Mouse (Mus musculus) thymus, adult 18-20 months (tissue): ENCODE results near the gene Dnah9.

Experiments
- DNase-seq, 2 experiments: peaks; one replicate each; pipeline ENCODE4 v3.0.0; 2022; ENCODE audit warnings: mixed read lengths in 2 of 2

Dnah9 gene

DNA sequence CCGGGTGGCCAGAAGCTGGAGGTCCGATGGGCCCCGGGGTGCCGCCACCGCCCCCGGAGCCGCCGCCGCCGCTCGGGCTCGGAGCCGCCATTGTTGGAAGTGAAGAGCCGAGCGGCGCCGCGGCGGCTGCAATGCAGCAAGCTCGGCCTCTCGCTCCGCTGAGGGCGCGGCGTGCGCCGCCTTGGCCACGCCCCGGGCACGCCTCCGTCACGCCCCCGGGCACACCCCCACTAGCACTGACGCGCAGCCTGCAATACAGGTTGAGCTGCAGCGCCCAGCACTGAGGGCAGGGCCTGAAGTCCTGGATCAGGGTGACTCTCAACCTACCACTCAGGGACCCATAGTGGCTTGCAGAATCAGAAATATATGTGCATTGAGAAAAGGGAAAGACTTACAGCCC, 380.2 kb downstream of the Dnah9 start, which contains the start of gene Map2k4:
TSS of gene Map2k4 (minus strand) at position 144 of the 400 bp plus-strand sequence.
- DNase-seq: peak; percentile 83 to 85

DNA sequence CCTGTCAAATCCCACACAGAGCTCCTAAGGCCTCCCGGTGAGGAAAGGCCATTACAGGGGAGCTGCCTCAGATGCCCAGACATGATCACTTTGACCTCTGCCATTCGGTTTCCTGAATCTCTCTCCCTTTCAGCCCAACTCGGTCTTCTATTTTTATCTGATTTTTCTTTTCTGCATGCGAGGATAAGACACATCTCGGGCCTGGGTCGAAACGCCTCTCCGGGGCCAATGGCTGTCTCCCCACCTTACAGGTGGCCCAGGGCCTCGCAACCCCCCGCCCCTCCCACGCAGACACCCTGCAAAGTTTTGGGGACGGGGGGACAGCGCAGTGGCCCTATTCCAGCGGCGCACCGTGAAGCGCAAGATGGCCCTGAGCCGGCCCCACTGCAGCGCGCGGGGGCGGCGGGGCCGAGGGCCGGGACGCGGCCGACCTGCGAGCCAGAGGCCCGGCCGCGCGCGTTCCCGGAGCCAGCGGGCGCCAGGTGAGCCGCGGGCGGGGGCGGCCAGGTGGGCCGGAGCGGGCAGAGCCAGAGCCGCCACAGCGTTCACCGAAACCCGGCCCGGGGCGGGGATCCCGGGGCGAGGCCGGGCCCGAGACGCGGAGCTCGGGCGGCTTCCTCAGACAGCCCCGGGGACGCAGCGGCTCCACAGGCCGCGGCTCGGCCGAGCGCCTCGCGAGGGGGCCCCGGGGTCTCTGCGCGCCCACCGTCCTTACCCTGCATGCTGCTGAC, 380.8 kb downstream of the Dnah9 start:
- DNase-seq: peak; percentile 21 to 25

- DNase-seq: no peak
These were observed 382.2 kb downstream of the Dnah9 start for GRCm38 (mm10) chr11:65786160-65786559.

- no peak for DNase-seq
These were observed 386.8 kb downstream of the Dnah9 start for GRCm38 (mm10) chr11:65781596-65781995.
